Mouse (Mus musculus) forebrain, postnatal 0 days (tissue): Measurements from ENCODE around the gene Slfn4. TPM values are rescaled to one million over a fixed set of nuclear protein-coding genes. Genes with fewer than 3 reads are reported as not detected.
"Not testable (repeated sequence)": the region's sequence is repeated elsewhere in the genome, so short reads cannot be mapped to it uniquely, and the experiment has no call there.

Experiments used
- ATAC-seq: fragments of 200-750 bp; cut with Nextera tagmentation; 2 replicates; pipeline ENCODE4 v1.8.0; 2017; ENCODE audit warnings: mild to moderate bottlenecking, moderate library complexity
- DNase-seq: peaks from one replicate; pipeline ENCODE4 v3.0.0-alpha.2; 2015
- H3K27ac ChIP-seq: fragments of 300-500 bp; sonication (generic); 2 replicates; pipeline ENCODE4 v1.5.1; 2014; ENCODE audit warnings: low read depth, mild to moderate bottlenecking, antibody characterized with exemption, low read length, moderate library complexity, mixed read lengths
- H3K27me3 ChIP-seq: fragments of 300-500 bp; sonication (generic); 2 replicates; pipeline ENCODE4 v1.6.1; 2014; ENCODE audit warnings: mild to moderate bottlenecking, low read length, mixed read lengths; ENCODE audit not compliant: insufficient read depth
- H3K36me3 ChIP-seq: fragments of 300-500 bp; sonication (generic); 2 replicates; pipeline ENCODE4 v1.6.1; 2014; ENCODE audit warnings: mild to moderate bottlenecking, moderate library complexity; ENCODE audit not compliant: insufficient read depth
- H3K4me1 ChIP-seq: fragments of 300-500 bp; sonication (generic); 2 replicates; pipeline ENCODE4 v1.6.1; 2014; ENCODE audit warnings: antibody characterized with exemption; ENCODE audit not compliant: insufficient read depth
- H3K4me2 ChIP-seq: fragments of 300-500 bp; sonication (generic); 2 replicates; pipeline ENCODE4 v1.6.1; 2014; ENCODE audit warnings: low read depth, mild to moderate bottlenecking, moderate library complexity
- H3K4me3 ChIP-seq: fragments of 300-500 bp; sonication (generic); 2 replicates; pipeline ENCODE4 v1.5.1; 2014; ENCODE audit warnings: low read depth, low read length, mixed read lengths
- H3K9ac ChIP-seq: fragments of 300-500 bp; sonication (generic); 2 replicates; pipeline ENCODE4 v1.6.1; 2014; ENCODE audit warnings: mild to moderate bottlenecking
- H3K9me3 ChIP-seq: fragments of 300-500 bp; sonication (generic); 2 replicates; pipeline ENCODE4 v1.6.1; 2016; ENCODE audit warnings: low read length
- CTCF ChIP-seq: sonication (generic); IDR thresholded peaks from 2 replicates; pipeline ENCODE4 v1.5.1; 2016; ENCODE audit warnings: antibody characterized with exemption, control low read depth, low read depth
- WGBS: fragments of 180-500 bp; shearing (Covaris S2); extraction: QIAGEN DNeasy Blood & Tissue Kit; methylation state at CpG from one replicate; pipeline ENCODE4 v1.1.7; 2014; 5-methylcytosine and 5-hydroxymethylcytosine counted together
- polyA plus RNA-seq: library from polyadenylated mRNA; unstranded; fragments of >200 nt; fragmentation: Nextera tagmentation; extraction: Ambion mirVana; gene quantifications from 2 replicates; pipeline ENCODE4 v1.2.1, GENCODE M21; 2015
- total RNA-seq: library from RNA; depleted of rRNA; stranded (reverse); fragments of >200 nt; gene quantifications from 2 replicates; pipeline ENCODE4 v1.2.3, GENCODE M21; 2014

Slfn4 gene
- total and polyA plus RNA-seq, 2 experiments from 2014 or later = 0.05 to 0.06 TPM

DNA sequence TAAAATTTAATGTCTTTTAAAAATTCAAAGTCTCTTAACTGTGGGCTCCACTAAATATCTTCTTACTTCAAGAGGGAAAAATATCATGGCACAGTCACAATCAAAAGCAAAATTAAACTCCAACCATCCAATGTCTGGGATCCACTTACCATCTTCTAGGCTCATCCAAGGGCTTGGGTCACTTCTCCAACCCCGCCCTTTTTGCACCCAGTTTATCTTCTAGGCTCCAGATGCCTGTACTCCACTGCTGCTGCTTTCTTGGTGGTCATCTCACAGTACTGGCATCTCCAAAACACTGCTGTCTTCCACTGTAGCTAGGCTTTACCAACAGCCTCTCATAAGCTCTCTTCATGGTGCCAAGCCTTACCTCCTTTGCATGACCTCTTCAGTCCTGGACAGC lies 41.1 kb downstream of the Slfn4 start:
- H3K9ac ChIP-seq = no peak overlapping the region
- DNase-seq (no peak), ATAC-seq (no peak)
- TF ChIP-seq CTCF = no peak
- no peaks in the 10 kb centered on the region for H3K27me3 ChIP-seq
- no peak overlapping the region for H3K4me3 ChIP-seq
- no peak overlapping the region for H3K27ac ChIP-seq
- 76% methylated on average over 1 of the region's 1 CpGs for WGBS
- no peaks in the 10 kb centered on the region for H3K9me3 ChIP-seq
- H3K4me1 ChIP-seq = no peaks in the 10 kb centered on the region
- no peaks in the 10 kb centered on the region for H3K36me3 ChIP-seq
- no peak overlapping the region for H3K4me2 ChIP-seq

DNA sequence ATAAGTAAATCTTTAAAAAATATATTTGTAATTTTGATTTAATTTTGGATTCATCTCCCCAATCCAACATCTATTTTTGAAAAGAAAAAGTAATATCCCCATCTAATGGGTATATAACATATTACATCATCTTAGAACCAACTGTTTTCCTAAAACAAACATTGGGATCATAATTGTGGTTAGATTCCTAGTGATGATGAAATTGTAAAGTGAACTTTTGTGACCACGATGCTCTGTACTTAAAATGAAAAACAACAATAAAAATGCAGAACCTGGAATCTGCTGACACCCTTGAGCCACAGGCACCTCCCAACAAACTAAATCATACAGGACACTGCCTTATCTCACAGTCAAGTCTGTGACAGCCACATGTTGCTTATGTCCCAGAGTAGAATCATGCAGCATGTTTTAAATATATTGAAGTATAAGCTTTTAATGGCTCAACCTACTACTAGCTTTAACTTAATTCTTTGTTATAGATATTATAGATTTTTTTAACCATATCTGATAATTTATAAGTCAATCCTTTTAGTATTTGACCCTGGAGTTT lies 46.4 kb downstream of the Slfn4 start:
- no peak for DNase-seq
- Histone ChIP-seq H3K4me2 (no peak overlapping the region), H3K27me3 (no peaks in the 10 kb centered on the region), H3K4me3 (no peak overlapping the region), H3K9ac (no peak overlapping the region), H3K9me3 (no peaks in the 10 kb centered on the region), H3K36me3 (no peaks in the 10 kb centered on the region), H3K27ac (no peak overlapping the region), H3K4me1 (no peaks in the 10 kb centered on the region)
- no peak for ATAC-seq
- no peak for TF ChIP-seq CTCF
- WGBS = 88% methylated on average over 1 of the region's 1 CpGs

DNA sequence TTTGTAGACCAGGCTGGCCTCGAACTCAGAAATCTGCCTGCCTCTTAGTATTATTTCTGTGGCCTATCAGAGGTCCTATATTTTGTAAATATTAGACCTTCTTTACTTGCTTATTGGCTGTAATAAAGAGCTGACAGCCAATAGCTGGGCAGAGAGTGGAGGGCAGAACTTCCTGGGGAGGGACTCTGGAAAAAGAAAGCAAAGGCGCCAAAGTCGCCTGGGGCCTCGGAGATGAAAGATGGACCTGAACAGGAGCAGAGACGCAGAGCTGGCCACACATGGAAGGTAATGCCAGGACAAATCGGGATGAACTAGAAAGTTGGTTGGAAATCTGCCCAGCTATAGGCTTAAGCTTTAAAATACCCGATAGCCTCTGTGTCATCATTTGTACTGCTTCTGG lies 48.4 kb downstream of the Slfn4 start:
- Histone ChIP-seq H3K27ac (no peak overlapping the region), H3K9me3 (no peaks in the 10 kb centered on the region), H3K4me1 (no peaks in the 10 kb centered on the region), H3K4me3 (no peak overlapping the region), H3K27me3 (no peaks in the 10 kb centered on the region), H3K4me2 (no peak overlapping the region), H3K9ac (no peak overlapping the region), H3K36me3 (no peaks in the 10 kb centered on the region)
- 88% methylated on average over 7 of the region's 7 CpGs for WGBS
- TF ChIP-seq CTCF = no peak
- no peak for DNase-seq
- no peak for ATAC-seq

DNA sequence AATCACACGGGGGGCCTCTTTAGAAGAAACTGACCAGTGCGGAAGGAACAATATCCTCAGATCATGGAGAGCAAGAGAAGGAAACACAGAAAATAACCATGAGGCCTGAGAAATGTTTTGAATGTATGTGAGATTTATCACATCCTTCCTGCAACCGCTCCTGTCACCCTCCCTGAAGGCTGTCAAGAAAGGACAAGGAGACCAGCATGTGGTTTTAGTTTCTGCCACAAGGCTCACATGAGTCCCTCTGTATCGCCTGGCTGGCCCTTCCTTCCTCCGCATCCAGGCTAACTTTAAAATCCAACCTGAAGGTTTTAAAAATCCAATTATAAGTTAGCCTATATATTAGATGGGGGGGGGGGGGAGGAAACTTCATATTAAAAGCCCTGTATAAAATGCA lies 48.8 kb downstream of the Slfn4 start:
- H3K4me2 ChIP-seq, H3K27me3 ChIP-seq, H3K4me1 ChIP-seq, H3K36me3 ChIP-seq, ATAC-seq, H3K4me3 ChIP-seq, DNase-seq, H3K9ac ChIP-seq, H3K9me3 ChIP-seq, H3K27ac ChIP-seq: not testable (repeated sequence)
- 88% methylated on average over 5 of the region's 5 CpGs for WGBS

DNA sequence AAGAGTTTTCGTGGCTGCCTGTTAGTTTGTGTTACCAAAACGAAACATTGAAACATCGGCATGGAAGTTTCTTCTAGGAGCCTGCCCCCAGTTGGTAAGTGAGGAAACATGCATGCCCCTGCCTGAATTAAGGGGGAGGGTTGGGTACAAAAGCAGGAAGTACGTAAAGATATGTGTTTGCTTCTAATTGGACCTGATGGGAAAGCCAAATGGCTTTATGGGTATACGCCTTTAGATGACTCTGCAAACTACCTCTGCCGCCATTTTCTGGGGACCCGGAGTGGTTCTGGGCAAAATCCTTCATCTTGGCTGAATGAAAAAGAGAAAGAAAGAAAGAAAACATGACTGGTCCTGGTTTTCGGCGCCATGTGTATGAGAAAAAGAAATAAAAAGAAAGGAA lies 49.2 kb downstream of the Slfn4 start:
- no peak for ATAC-seq
- H3K4me2 ChIP-seq = no peak overlapping the region

DNA sequence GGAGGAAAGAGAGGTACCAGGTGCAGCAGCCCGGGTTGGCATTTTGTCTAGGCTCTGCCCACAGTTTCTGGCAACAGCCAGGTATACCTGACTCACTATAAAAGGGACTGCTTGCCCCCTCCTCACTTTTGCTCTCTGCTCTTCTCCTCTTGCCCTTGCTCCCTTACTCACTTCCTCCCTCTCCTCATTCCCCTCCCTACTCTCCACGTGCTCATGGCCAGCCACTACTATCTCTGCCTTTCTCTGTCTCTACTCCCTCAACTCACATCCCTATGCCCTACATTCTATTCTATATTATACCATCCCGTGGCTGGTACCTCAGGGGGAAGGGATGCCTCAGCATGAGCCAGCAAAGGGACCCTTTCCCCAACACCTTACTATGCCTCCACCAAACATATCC lies 49.8 kb downstream of the Slfn4 start:
- DNase-seq (no peak), ATAC-seq (no peak)
- Histone ChIP-seq H3K9ac (no peak overlapping the region), H3K9me3 (no peaks in the 10 kb centered on the region), H3K27ac (no peak overlapping the region), H3K27me3 (no peaks in the 10 kb centered on the region), H3K4me2 (no peak overlapping the region), H3K36me3 (no peaks in the 10 kb centered on the region), H3K4me3 (no peak overlapping the region), H3K4me1 (no peaks in the 10 kb centered on the region)
- no peak for TF ChIP-seq CTCF
- 79% methylated on average over 3 of the region's 3 CpGs for WGBS

More for the DNA sequence above, 49.2 kb downstream of the Slfn4 start:
- Histone ChIP-seq H3K4me3 (no peak overlapping the region), H3K27ac (no peak overlapping the region), H3K27me3 (no peaks in the 10 kb centered on the region), H3K9me3 (no peaks in the 10 kb centered on the region), H3K9ac (no peak overlapping the region), H3K4me1 (no peaks in the 10 kb centered on the region), H3K36me3 (no peaks in the 10 kb centered on the region)
- no peak for DNase-seq
- TF ChIP-seq CTCF = no peak
- WGBS = 91% methylated on average over 9 of the region's 9 CpGs

DNA sequence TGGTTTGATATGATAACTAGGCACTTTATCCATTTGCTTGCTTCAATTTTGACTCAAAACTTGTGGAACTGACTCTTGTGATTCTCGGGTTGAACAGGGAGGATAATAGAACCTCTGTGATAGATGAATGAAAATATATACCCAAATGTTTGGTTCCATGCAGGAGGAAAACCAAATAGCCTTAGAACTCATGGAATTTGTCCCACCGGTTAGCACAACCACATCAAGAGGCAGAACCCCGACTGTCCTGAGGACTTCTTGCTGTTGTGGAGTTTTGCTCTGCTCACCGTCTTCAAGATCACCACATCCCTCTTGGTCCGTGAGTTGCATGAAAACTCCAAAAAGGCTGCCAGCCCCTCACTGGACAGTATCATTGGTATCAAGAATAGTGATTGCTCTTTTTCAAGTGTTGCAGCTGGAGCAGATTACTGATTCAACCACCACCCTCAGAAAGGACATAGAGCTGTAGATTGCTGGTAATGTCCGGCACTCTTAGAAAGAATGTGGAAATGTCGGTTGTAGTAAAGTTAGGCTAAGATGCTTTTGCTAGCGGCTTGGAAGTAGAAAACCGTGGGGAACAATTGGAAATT lies 50.5 kb downstream of the Slfn4 start:
- WGBS = 90% methylated on average over 9 of the region's 9 CpGs
- no peak overlapping the region for H3K4me3 ChIP-seq
- ATAC-seq (no peak), DNase-seq (no peak)
- H3K27me3 ChIP-seq = no peaks in the 10 kb centered on the region
- H3K36me3 ChIP-seq = no peaks in the 10 kb centered on the region
- no peaks in the 10 kb centered on the region for H3K4me1 ChIP-seq
- TF ChIP-seq CTCF = no peak
- H3K9me3 ChIP-seq = no peaks in the 10 kb centered on the region
- H3K4me2 ChIP-seq = no peak overlapping the region
- H3K27ac ChIP-seq = no peak overlapping the region
- no peak overlapping the region for H3K9ac ChIP-seq
